Mouse (Mus musculus): ENCODE data around the gene Hcn3. TPM values are rescaled to one million over a fixed set of nuclear protein-coding genes. Genes with fewer than 3 reads are reported as not detected.
A peak's percentile ranks its signal among the peaks of the same experiment; 100 is the strongest.

Gene Hcn3
- total and polyA plus RNA-seq, 2 experiments from 2014 or later = 0.15 to 1.1 TPM

GRCm38 (mm10) chr3:89152084-89152835 is 7.7 kb downstream of the Hcn3 start:
- H3K4me3 ChIP-seq (ENCODE audit: low read depth, low read length) = no peak overlapping the region
- H3K4me1 ChIP-seq (ENCODE audit: control insufficient read depth, insufficient read depth) = no peaks in the 10 kb centered on the region
- TF ChIP-seq EP300 (IDR thresholded peaks at IDR 0.05; ENCODE audit: low read depth) = no peak
- TF ChIP-seq CTCF (IDR thresholded peaks at IDR 0.05; ENCODE audit: low read depth) = no peak
- H3K36me3 ChIP-seq (replicated peaks; ENCODE audit: control insufficient read depth, insufficient read depth, low read length) = no peaks in the 10 kb centered on the region
- H3K27ac ChIP-seq (ENCODE audit: low read depth) = no peak overlapping the region
- WGBS = 50% methylated on average over 17 of the region's 17 CpGs
- no peak overlapping the region for H3K4me2 ChIP-seq (ENCODE audit: low read depth, low read length)
- DNase-seq (ENCODE audit: low spot score) (no peak), ATAC-seq (ENCODE audit: insufficient read depth, low read depth) (no peak)
- H3K9ac ChIP-seq (replicated peaks; ENCODE audit: low read depth, low read length) = no peak overlapping the region
- H3K27me3 ChIP-seq (ENCODE audit: control insufficient read depth, insufficient read depth, low read length) = peaks cover 42% of the 10 kb centered on the region
- no peaks in the 10 kb centered on the region for H3K9me3 ChIP-seq (replicated peaks; ENCODE audit: control insufficient read depth, low read length)

- no peaks in the 10 kb centered on the region for H3K4me1 ChIP-seq (ENCODE audit: control insufficient read depth, insufficient read depth)
- no peak for TF ChIP-seq EP300 (IDR thresholded peaks at IDR 0.05; ENCODE audit: low read depth)
- no peak for TF ChIP-seq CTCF (IDR thresholded peaks at IDR 0.05; ENCODE audit: low read depth)
- peaks cover 57% of the 10 kb centered on the region for H3K27me3 ChIP-seq (ENCODE audit: control insufficient read depth, insufficient read depth, low read length)
- no peak overlapping the region for H3K4me2 ChIP-seq (ENCODE audit: low read depth, low read length)
- H3K27ac ChIP-seq (ENCODE audit: low read depth) = no peak overlapping the region
- no peaks in the 10 kb centered on the region for H3K9me3 ChIP-seq (replicated peaks; ENCODE audit: control insufficient read depth, low read length)
- 79% methylated on average over 14 of the region's 14 CpGs for WGBS
- H3K9ac ChIP-seq (replicated peaks; ENCODE audit: low read depth, low read length) = no peak overlapping the region
- H3K36me3 ChIP-seq (replicated peaks; ENCODE audit: control insufficient read depth, insufficient read depth, low read length) = no peaks in the 10 kb centered on the region
- ATAC-seq (ENCODE audit: insufficient read depth, low read depth) (no peak), DNase-seq (ENCODE audit: low spot score) (no peak)
- no peak overlapping the region for H3K4me3 ChIP-seq (ENCODE audit: low read depth, low read length)
Measured at GRCm38 (mm10) chr3:89148567-89148966, 11.4 kb downstream of the Hcn3 start.

GRCm38 (mm10) chr3:89147979-89148311 is 12.1 kb downstream of the Hcn3 start:
- Histone ChIP-seq H3K4me2 (ENCODE audit: low read depth, low read length) (peak overlapping the region; percentile 24), H3K4me3 (ENCODE audit: low read depth, low read length) (no peak overlapping the region), H3K27ac (ENCODE audit: low read depth) (no peak overlapping the region), H3K27me3 (ENCODE audit: control insufficient read depth, insufficient read depth, low read length) (peaks cover 57% of the 10 kb centered on the region), H3K4me1 (ENCODE audit: control insufficient read depth, insufficient read depth) (no peaks in the 10 kb centered on the region), H3K9ac (replicated peaks; ENCODE audit: low read depth, low read length) (no peak overlapping the region), H3K36me3 (replicated peaks; ENCODE audit: control insufficient read depth, insufficient read depth, low read length) (no peaks in the 10 kb centered on the region), H3K9me3 (replicated peaks; ENCODE audit: control insufficient read depth, low read length) (no peaks in the 10 kb centered on the region)
- DNase-seq (ENCODE audit: low spot score) (no peak), ATAC-seq (ENCODE audit: insufficient read depth, low read depth) (no peak)
- no peak for TF ChIP-seq EP300 (IDR thresholded peaks at IDR 0.05; ENCODE audit: low read depth)
- no peak for TF ChIP-seq CTCF (IDR thresholded peaks at IDR 0.05; ENCODE audit: low read depth)
- 6% methylated on average over 15 of the region's 15 CpGs for WGBS

- Histone ChIP-seq H3K9ac (replicated peaks; ENCODE audit: low read depth, low read length) (no peak overlapping the region), H3K27me3 (ENCODE audit: control insufficient read depth, insufficient read depth, low read length) (peaks cover 52% of the 10 kb centered on the region), H3K4me3 (ENCODE audit: low read depth, low read length) (no peak overlapping the region)
Measured at GRCm38 (mm10) chr3:89147101-89147978, 12.7 kb downstream of the Hcn3 start.

GRCm38 (mm10) chr3:89145566-89145965 is 14.4 kb downstream of the Hcn3 start:
- Histone ChIP-seq H3K36me3 (replicated peaks; ENCODE audit: control insufficient read depth, insufficient read depth, low read length) (no peaks in the 10 kb centered on the region), H3K4me2 (ENCODE audit: low read depth, low read length) (no peak overlapping the region), H3K27ac (ENCODE audit: low read depth) (no peak overlapping the region), H3K27me3 (ENCODE audit: control insufficient read depth, insufficient read depth, low read length) (peaks cover 45% of the 10 kb centered on the region), H3K4me1 (ENCODE audit: control insufficient read depth, insufficient read depth) (no peaks in the 10 kb centered on the region), H3K9me3 (replicated peaks; ENCODE audit: control insufficient read depth, low read length) (no peaks in the 10 kb centered on the region), H3K9ac (replicated peaks; ENCODE audit: low read depth, low read length) (no peak overlapping the region), H3K4me3 (ENCODE audit: low read depth, low read length) (no peak overlapping the region)
- ATAC-seq (ENCODE audit: insufficient read depth, low read depth) = no peak
- TF ChIP-seq EP300 (IDR thresholded peaks at IDR 0.05; ENCODE audit: low read depth) = no peak
- TF ChIP-seq CTCF (IDR thresholded peaks at IDR 0.05; ENCODE audit: low read depth) = no peak
- DNase-seq (ENCODE audit: low spot score) = no peak
- WGBS = 56% methylated on average over 8 of the region's 8 CpGs

More at GRCm38 (mm10) chr3:89147101-89147978, 12.7 kb downstream of the Hcn3 start:
- Histone ChIP-seq H3K36me3 (replicated peaks; ENCODE audit: control insufficient read depth, insufficient read depth, low read length) (no peaks in the 10 kb centered on the region), H3K4me2 (ENCODE audit: low read depth, low read length) (peak overlapping the region; percentile 24; the same call in 1 of the 2 replicates), H3K4me1 (ENCODE audit: control insufficient read depth, insufficient read depth) (no peaks in the 10 kb centered on the region), H3K27ac (ENCODE audit: low read depth) (no peak overlapping the region), H3K9me3 (replicated peaks; ENCODE audit: control insufficient read depth, low read length) (no peaks in the 10 kb centered on the region)
- WGBS = 18% methylated on average over 26 of the region's 26 CpGs
- DNase-seq (ENCODE audit: low spot score) = no peak
- ATAC-seq (ENCODE audit: insufficient read depth, low read depth) = no peak
- TF ChIP-seq CTCF (IDR thresholded peaks at IDR 0.05; ENCODE audit: low read depth) (no peak), EP300 (IDR thresholded peaks at IDR 0.05; ENCODE audit: low read depth) (no peak)

All from heart, postnatal 0 days (tissue).